Mouse (Mus musculus): ENCODE measurements around the gene Heg1. TPM values are rescaled to one million over a fixed set of nuclear protein-coding genes. Genes with fewer than 3 reads are reported as not detected.

Gene Heg1
- polyA plus RNA-seq, 1 experiment from 2014 or later = 19.9 TPM

- Histone ChIP-seq H3K27ac (no peak overlapping the region), H3K4me1 (no peaks in the 10 kb centered on the region), H3K9me3 (no peaks in the 10 kb centered on the region), H3K4me3 (no peak overlapping the region), H3K36me3 (peaks cover 35% of the 10 kb centered on the region), H3K27me3 (replicated peaks) (no peaks in the 10 kb centered on the region), H3K9ac (no peak overlapping the region), H3K4me2 (replicated peaks) (no peak overlapping the region)
- WGBS = 88% methylated on average over 8 of the region's 8 CpGs
- ATAC-seq (ENCODE audit: low FRiP score, low read depth) = no peak
Observed at GRCm38 (mm10) chr16:33755293-33755692, 71.1 kb downstream of the Heg1 start.

- Histone ChIP-seq H3K9me3 (no peaks in the 10 kb centered on the region), H3K27ac (no peak overlapping the region), H3K4me2 (replicated peaks) (no peak overlapping the region), H3K4me3 (no peak overlapping the region), H3K36me3 (peaks cover 35% of the 10 kb centered on the region), H3K9ac (no peak overlapping the region), H3K4me1 (no peaks in the 10 kb centered on the region), H3K27me3 (replicated peaks) (no peaks in the 10 kb centered on the region)
- WGBS = 77% methylated on average over 16 of the region's 16 CpGs
- ATAC-seq (ENCODE audit: low FRiP score, low read depth) = no peak
Observed at GRCm38 (mm10) chr16:33755961-33756360, 71.8 kb downstream of the Heg1 start.

GRCm38 (mm10) chr16:33756396-33756795 is 72.2 kb downstream of the Heg1 start:
- no peak overlapping the region for H3K9ac ChIP-seq
- H3K36me3 ChIP-seq = peaks cover 31% of the 10 kb centered on the region

GRCm38 (mm10) chr16:33759207-33759606 is 75.0 kb downstream of the Heg1 start:
- no peaks in the 10 kb centered on the region for H3K9me3 ChIP-seq
- H3K27me3 ChIP-seq (replicated peaks) = no peaks in the 10 kb centered on the region
- no peak overlapping the region for H3K4me3 ChIP-seq
- H3K4me2 ChIP-seq (replicated peaks) = no peak overlapping the region
- ATAC-seq (ENCODE audit: low FRiP score, low read depth) = no peak
- peaks cover 3% of the 10 kb centered on the region; the same call in 1 of the 2 replicates for H3K4me1 ChIP-seq
- peaks cover 24% of the 10 kb centered on the region for H3K36me3 ChIP-seq
- H3K27ac ChIP-seq = no peak overlapping the region
- 92% methylated on average over 7 of the region's 7 CpGs for WGBS
- no peak overlapping the region for H3K9ac ChIP-seq

More at GRCm38 (mm10) chr16:33756396-33756795, 72.2 kb downstream of the Heg1 start:
- no peaks in the 10 kb centered on the region for H3K4me1 ChIP-seq
- ATAC-seq (ENCODE audit: low FRiP score, low read depth) = no peak
- no peak overlapping the region for H3K4me2 ChIP-seq (replicated peaks)
- H3K4me3 ChIP-seq = no peak overlapping the region
- H3K9me3 ChIP-seq = no peaks in the 10 kb centered on the region
- WGBS = 69% methylated on average over 6 of the region's 6 CpGs
- H3K27me3 ChIP-seq (replicated peaks) = no peaks in the 10 kb centered on the region
- no peak overlapping the region for H3K27ac ChIP-seq

- ATAC-seq (ENCODE audit: low FRiP score, low read depth) = no peak
- H3K27ac ChIP-seq = no peak overlapping the region
- H3K9ac ChIP-seq = no peak overlapping the region
- no peak overlapping the region for H3K4me2 ChIP-seq (replicated peaks)
- H3K36me3 ChIP-seq = peaks cover 14% of the 10 kb centered on the region; the same call in 1 of the 2 replicates
- H3K4me3 ChIP-seq = no peak overlapping the region
- H3K4me1 ChIP-seq = peaks cover 10% of the 10 kb centered on the region; the same call in 1 of the 2 replicates
- WGBS = 54% methylated on average over 5 of the region's 5 CpGs
- no peaks in the 10 kb centered on the region for H3K27me3 ChIP-seq (replicated peaks)
- H3K9me3 ChIP-seq = no peaks in the 10 kb centered on the region
Observed at GRCm38 (mm10) chr16:33760542-33760941, 76.4 kb downstream of the Heg1 start.

GRCm38 (mm10) chr16:33760996-33761395 is 76.8 kb downstream of the Heg1 start:
- Histone ChIP-seq H3K27me3 (replicated peaks) (no peaks in the 10 kb centered on the region), H3K4me3 (no peak overlapping the region), H3K4me2 (replicated peaks) (no peak overlapping the region), H3K9me3 (no peaks in the 10 kb centered on the region), H3K36me3 (peaks cover 14% of the 10 kb centered on the region; the same call in 1 of the 2 replicates), H3K4me1 (peaks cover 10% of the 10 kb centered on the region; the same call in 1 of the 2 replicates), H3K9ac (no peak overlapping the region), H3K27ac (no peak overlapping the region)
- WGBS = 66% methylated on average over 11 of the region's 11 CpGs
- ATAC-seq (ENCODE audit: low FRiP score, low read depth) = no peak

GRCm38 (mm10) chr16:33764501-33765193 is 80.5 kb downstream of the Heg1 start:
- Histone ChIP-seq H3K36me3 (peaks cover 12% of the 10 kb centered on the region), H3K4me1 (peaks cover 10% of the 10 kb centered on the region; the same call in 1 of the 2 replicates), H3K27ac (no peak overlapping the region), H3K9ac (no peak overlapping the region), H3K4me3 (no peak overlapping the region), H3K9me3 (no peaks in the 10 kb centered on the region), H3K27me3 (replicated peaks) (no peaks in the 10 kb centered on the region), H3K4me2 (replicated peaks) (no peak overlapping the region)
- 35% methylated on average over 12 of the region's 12 CpGs for WGBS
- ATAC-seq (ENCODE audit: low FRiP score, low read depth) = 0 out of 2 replicates have a peak, but pooled peaks have one; percentile 37

- no peak overlapping the region for H3K9ac ChIP-seq
- no peak overlapping the region for H3K27ac ChIP-seq
- peaks cover 10% of the 10 kb centered on the region; the same call in 1 of the 2 replicates for H3K4me1 ChIP-seq
- H3K4me2 ChIP-seq (replicated peaks) = no peak overlapping the region
- H3K27me3 ChIP-seq (replicated peaks) = no peaks in the 10 kb centered on the region
- WGBS = 97% methylated on average over 2 of the region's 2 CpGs
- peaks cover 12% of the 10 kb centered on the region for H3K36me3 ChIP-seq
- H3K4me3 ChIP-seq = no peak overlapping the region
- ATAC-seq (ENCODE audit: low FRiP score, low read depth) = no peak
- H3K9me3 ChIP-seq = no peaks in the 10 kb centered on the region
Observed at GRCm38 (mm10) chr16:33765477-33765876, 81.3 kb downstream of the Heg1 start.

GRCm38 (mm10) chr16:33766309-33766708 is 82.1 kb downstream of the Heg1 start:
- H3K27me3 ChIP-seq (replicated peaks) = no peaks in the 10 kb centered on the region
- H3K9me3 ChIP-seq = no peaks in the 10 kb centered on the region
- no peak overlapping the region for H3K27ac ChIP-seq
- no peak overlapping the region for H3K9ac ChIP-seq
- H3K4me1 ChIP-seq = peaks cover 10% of the 10 kb centered on the region; the same call in 1 of the 2 replicates
- WGBS = 84% methylated on average over 12 of the region's 12 CpGs
- peaks cover 12% of the 10 kb centered on the region for H3K36me3 ChIP-seq
- no peak overlapping the region for H3K4me2 ChIP-seq (replicated peaks)
- no peak for ATAC-seq (ENCODE audit: low FRiP score, low read depth)
- H3K4me3 ChIP-seq = no peak overlapping the region

GRCm38 (mm10) chr16:33766757-33767156 is 82.6 kb downstream of the Heg1 start:
- H3K9me3 ChIP-seq = no peaks in the 10 kb centered on the region
- H3K27me3 ChIP-seq (replicated peaks) = no peaks in the 10 kb centered on the region
- peaks cover 8% of the 10 kb centered on the region for H3K36me3 ChIP-seq
- 70% methylated on average over 15 of the region's 15 CpGs for WGBS
- H3K27ac ChIP-seq = no peak overlapping the region
- no peak for ATAC-seq (ENCODE audit: low FRiP score, low read depth)
- no peak overlapping the region for H3K9ac ChIP-seq
- H3K4me1 ChIP-seq = peaks cover 10% of the 10 kb centered on the region; the same call in 1 of the 2 replicates
- H3K4me3 ChIP-seq = no peak overlapping the region
- no peak overlapping the region for H3K4me2 ChIP-seq (replicated peaks)

- Histone ChIP-seq H3K36me3 (peaks cover 8% of the 10 kb centered on the region), H3K4me2 (replicated peaks) (no peak overlapping the region), H3K9me3 (no peaks in the 10 kb centered on the region), H3K4me1 (peaks cover 10% of the 10 kb centered on the region; the same call in 1 of the 2 replicates), H3K27ac (no peak overlapping the region), H3K4me3 (no peak overlapping the region), H3K9ac (no peak overlapping the region), H3K27me3 (replicated peaks) (no peaks in the 10 kb centered on the region)
- 95% methylated on average over 3 of the region's 3 CpGs for WGBS
- ATAC-seq (ENCODE audit: low FRiP score, low read depth) = no peak
Observed at GRCm38 (mm10) chr16:33768491-33769278, 84.5 kb downstream of the Heg1 start.

- Histone ChIP-seq H3K36me3 (peaks cover 8% of the 10 kb centered on the region), H3K4me1 (peaks cover 1% of the 10 kb centered on the region; the same call in 1 of the 2 replicates), H3K4me2 (replicated peaks) (no peak overlapping the region), H3K27ac (no peak overlapping the region), H3K4me3 (no peak overlapping the region), H3K9me3 (no peaks in the 10 kb centered on the region), H3K27me3 (replicated peaks) (no peaks in the 10 kb centered on the region), H3K9ac (no peak overlapping the region)
- no peak for ATAC-seq (ENCODE audit: low FRiP score, low read depth)
- 79% methylated on average over 7 of the region's 7 CpGs for WGBS
Observed at GRCm38 (mm10) chr16:33769848-33770247, 85.7 kb downstream of the Heg1 start.
